In genomic region chr15:92051353-92052132, GRCm38 (mm10) we compare ENCODE assay signal across 8 mouse cellular contexts. TPM values are rescaled to one million over a fixed set of nuclear protein-coding genes. Genes with fewer than 3 reads are reported as not detected.
DNase-seq lines count a peak whose midpoint lies in the region; ATAC-seq lines count a peak whose summit lies in the region.

No protein-coding gene starts in this region.

- H3K27me3 ChIP-seq in forebrain, embryonic 15.5 days, result no peaks in the 10 kb centered on the region
- peaks cover 7% of the 10 kb centered on the region for H3K27me3 ChIP-seq in stomach, embryonic 15.5 days (replicated peaks)

- ATAC-seq in forebrain, embryonic 15.5 days (replicated peaks), result peak; percentile 74
- ATAC-seq in stomach, embryonic 15.5 days (ENCODE audit: insufficient read depth, low FRiP score, low read depth), result 0 out of 2 replicates have a peak, but pooled peaks have one; percentile 10

- H3K36me3 ChIP-seq in forebrain, embryonic 15.5 days, result no peaks in the 10 kb centered on the region
- no peaks in the 10 kb centered on the region for H3K36me3 ChIP-seq in stomach, embryonic 15.5 days

- peak overlapping the region; percentile 85 for H3K4me2 ChIP-seq in forebrain, embryonic 15.5 days (replicated peaks)
- peak overlapping the region; percentile 96 for H3K4me2 ChIP-seq in stomach, embryonic 15.5 days

- peak; percentile 2 for DNase-seq in kidney, adult 18-20 months
- DNase-seq in kidney, adult 11 months, result no peak
- DNase-seq in brain, embryonic 18.5 days (ENCODE audit: low read depth, low spot score), result peak; percentile 30
- DNase-seq in layer of hippocampus, adult 11-12 months (ENCODE audit: low spot score), result peak; percentile 61
- DNase-seq in mesoderm, embryonic 11.5 days (ENCODE audit: low read depth, low spot score), result peak; percentile 12
- no peak for DNase-seq in thymus, postnatal 0 days (ENCODE audit: low spot score)

- peak overlapping the region; percentile 53 for H3K4me3 ChIP-seq in forebrain, embryonic 15.5 days
- peak overlapping the region; percentile 51 for H3K4me3 ChIP-seq in stomach, embryonic 15.5 days (replicated peaks)

- H3K4me1 ChIP-seq in forebrain, embryonic 15.5 days, result peaks cover 7% of the 10 kb centered on the region; the same call in 1 of the 2 replicates
- H3K4me1 ChIP-seq in stomach, embryonic 15.5 days, result peaks cover 8% of the 10 kb centered on the region; the same call in 1 of the 2 replicates

- H3K9ac ChIP-seq in forebrain, embryonic 15.5 days (replicated peaks), result peak overlapping the region; percentile 53
- no peak overlapping the region for H3K9ac ChIP-seq in stomach, embryonic 15.5 days

- peak overlapping the region; percentile 76 for H3K27ac ChIP-seq in forebrain, embryonic 15.5 days (replicated peaks)
- H3K27ac ChIP-seq in stomach, embryonic 15.5 days, result no peak overlapping the region

- H3K9me3 ChIP-seq in forebrain, embryonic 15.5 days, result no peaks in the 10 kb centered on the region
- no peaks in the 10 kb centered on the region for H3K9me3 ChIP-seq in stomach, embryonic 15.5 days

- under 1% methylated on average over 35 of the region's 35 CpGs for WGBS in forebrain, embryonic 15.5 days
- WGBS in stomach, embryonic 15.5 days, result 1% methylated on average over 34 of the region's 35 CpGs

RNA-seq across cellular contexts. Expression of gene Cntn1, which starts 0.6 kb away (rescaled TPM):
- 24.6 and 29.6 TPM in 2 replicates for polyA plus RNA-seq in forebrain, embryonic 15.5 days (2015; fragmentation: Nextera tagmentation; extraction: Ambion mirVana)
- polyA plus RNA-seq in stomach, embryonic 15.5 days (2015; fragmentation: Nextera tagmentation; extraction: Ambion mirVana), result 2.2 and 2.4 TPM in 2 replicates
- polyA plus RNA-seq in thymus, postnatal 0 days (2015; fragmentation: Nextera tagmentation; extraction: Ambion mirVana), result 0.28 and 0.34 TPM in 2 replicates

Comparison
In these comparisons a context has a peak if more than half of its experiments do, and no peak if none do; other contexts are left out.
1. DNase-seq: peak in kidney, adult 18-20 months (single experiment), brain, embryonic 18.5 days (single experiment), layer of hippocampus, adult 11-12 months (single experiment) and mesoderm, embryonic 11.5 days (single experiment); none in kidney, adult 11 months (single experiment) and thymus, postnatal 0 days (single experiment).